Mouse (Mus musculus): Measurements from ENCODE around the gene Car10. TPM values are rescaled to one million over a fixed set of nuclear protein-coding genes. Genes with fewer than 3 reads are reported as not detected.

Gene Car10
- polyA plus RNA-seq, 1 experiment from 2014 or later = 0.04 TPM

- H3K9me3 ChIP-seq (ENCODE audit: control insufficient read depth, low read length) = no peaks in the 10 kb centered on the region
- no peak overlapping the region for H3K4me2 ChIP-seq (ENCODE audit: low read depth, low read length)
- WGBS = 74% methylated on average over 1 of the region's 1 CpGs
- H3K27me3 ChIP-seq (replicated peaks; ENCODE audit: control insufficient read depth, insufficient read depth, low read length) = no peaks in the 10 kb centered on the region
- no peak overlapping the region for H3K9ac ChIP-seq (ENCODE audit: low read depth, low read length)
- H3K36me3 ChIP-seq (ENCODE audit: control insufficient read depth, insufficient read depth, low read length) = no peaks in the 10 kb centered on the region
- H3K4me1 ChIP-seq (ENCODE audit: control insufficient read depth, insufficient read depth, low read length) = no peaks in the 10 kb centered on the region
- no peak overlapping the region for H3K4me3 ChIP-seq (ENCODE audit: low read length)
- ATAC-seq = no peak
- H3K27ac ChIP-seq (ENCODE audit: low read length) = no peak overlapping the region
Observed at GRCm38 (mm10) chr11:93603575-93603974, 505.7 kb downstream of the Car10 start.

GRCm38 (mm10) chr11:93607111-93607510 is 509.3 kb downstream of the Car10 start:
- Histone ChIP-seq H3K9ac (ENCODE audit: low read depth, low read length) (no peak overlapping the region), H3K9me3 (ENCODE audit: control insufficient read depth, low read length) (no peaks in the 10 kb centered on the region), H3K4me2 (ENCODE audit: low read depth, low read length) (no peak overlapping the region), H3K4me1 (ENCODE audit: control insufficient read depth, insufficient read depth, low read length) (no peaks in the 10 kb centered on the region), H3K36me3 (ENCODE audit: control insufficient read depth, insufficient read depth, low read length) (no peaks in the 10 kb centered on the region), H3K27me3 (replicated peaks; ENCODE audit: control insufficient read depth, insufficient read depth, low read length) (no peaks in the 10 kb centered on the region), H3K27ac (ENCODE audit: low read length) (no peak overlapping the region), H3K4me3 (ENCODE audit: low read length) (no peak overlapping the region)
- no peak for ATAC-seq
- 91% methylated on average over 1 of the region's 1 CpGs for WGBS

GRCm38 (mm10) chr11:93608716-93609115 is 510.9 kb downstream of the Car10 start:
- H3K9ac ChIP-seq (ENCODE audit: low read depth, low read length) = no peak overlapping the region
- H3K4me1 ChIP-seq (ENCODE audit: control insufficient read depth, insufficient read depth, low read length) = no peaks in the 10 kb centered on the region
- ATAC-seq = no peak
- H3K27ac ChIP-seq (ENCODE audit: low read length) = no peak overlapping the region
- no peak overlapping the region for H3K4me3 ChIP-seq (ENCODE audit: low read length)
- no peaks in the 10 kb centered on the region for H3K9me3 ChIP-seq (ENCODE audit: control insufficient read depth, low read length)
- H3K4me2 ChIP-seq (ENCODE audit: low read depth, low read length) = no peak overlapping the region
- no peaks in the 10 kb centered on the region for H3K36me3 ChIP-seq (ENCODE audit: control insufficient read depth, insufficient read depth, low read length)
- no peaks in the 10 kb centered on the region for H3K27me3 ChIP-seq (replicated peaks; ENCODE audit: control insufficient read depth, insufficient read depth, low read length)
- 60% methylated on average over 7 of the region's 7 CpGs for WGBS

DNA sequence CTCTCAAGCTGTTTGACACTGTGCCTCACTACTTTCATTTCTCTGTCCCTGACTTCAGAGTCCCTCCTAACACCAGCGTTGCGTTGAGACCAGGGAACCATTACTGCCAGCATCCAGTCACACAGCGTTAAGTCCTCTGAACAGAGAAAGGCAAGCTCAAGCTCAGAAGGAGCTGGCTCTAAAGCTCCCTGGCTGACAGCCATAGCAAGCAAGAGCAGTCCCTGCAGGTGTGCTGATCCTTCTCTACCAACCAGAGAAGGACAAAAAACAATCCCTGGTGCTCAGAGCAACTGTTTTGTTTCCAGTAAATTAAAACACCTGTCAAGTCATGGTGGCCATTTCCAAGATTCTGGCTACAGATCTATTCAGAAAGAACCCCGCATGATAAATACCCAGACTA is 514.2 kb downstream of the Car10 start:
- Histone ChIP-seq H3K4me3 (ENCODE audit: low read length) (no peak overlapping the region), H3K9me3 (ENCODE audit: control insufficient read depth, low read length) (no peaks in the 10 kb centered on the region), H3K36me3 (ENCODE audit: control insufficient read depth, insufficient read depth, low read length) (no peaks in the 10 kb centered on the region), H3K4me1 (ENCODE audit: control insufficient read depth, insufficient read depth, low read length) (no peaks in the 10 kb centered on the region), H3K27ac (ENCODE audit: low read length) (no peak overlapping the region), H3K4me2 (ENCODE audit: low read depth, low read length) (no peak overlapping the region), H3K27me3 (replicated peaks; ENCODE audit: control insufficient read depth, insufficient read depth, low read length) (no peaks in the 10 kb centered on the region), H3K9ac (ENCODE audit: low read depth, low read length) (no peak overlapping the region)
- 79% methylated on average over 4 of the region's 4 CpGs for WGBS
- no peak for ATAC-seq

DNA sequence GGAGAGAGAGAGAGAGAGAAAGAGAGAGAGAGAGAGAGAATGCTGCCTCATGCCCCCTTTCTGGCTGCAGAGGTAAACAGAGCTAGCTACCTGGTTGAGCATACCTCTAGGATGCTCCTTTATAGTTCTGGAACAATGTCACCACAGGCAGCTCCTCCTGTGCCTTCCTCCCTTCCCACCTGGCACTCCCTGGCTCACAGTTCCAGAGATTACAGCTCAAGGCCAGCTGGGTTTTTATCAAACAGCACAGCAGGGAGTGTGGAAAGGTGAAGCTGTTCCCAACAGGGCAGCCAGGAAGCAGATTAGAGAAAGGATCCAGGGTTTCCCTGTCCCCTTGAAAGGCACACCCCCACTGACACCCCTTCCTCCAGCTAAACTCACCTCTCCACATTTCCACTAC is 517.0 kb downstream of the Car10 start:
- H3K4me1 ChIP-seq (ENCODE audit: control insufficient read depth, insufficient read depth, low read length) = no peaks in the 10 kb centered on the region
- H3K27me3 ChIP-seq (replicated peaks; ENCODE audit: control insufficient read depth, insufficient read depth, low read length) = no peaks in the 10 kb centered on the region
- ATAC-seq = no peak
- no peak overlapping the region for H3K9ac ChIP-seq (ENCODE audit: low read depth, low read length)
- H3K4me3 ChIP-seq (ENCODE audit: low read length) = no peak overlapping the region
- no peak overlapping the region for H3K4me2 ChIP-seq (ENCODE audit: low read depth, low read length)
- H3K27ac ChIP-seq (ENCODE audit: low read length) = no peak overlapping the region
- no peaks in the 10 kb centered on the region for H3K36me3 ChIP-seq (ENCODE audit: control insufficient read depth, insufficient read depth, low read length)
- H3K9me3 ChIP-seq (ENCODE audit: control insufficient read depth, low read length) = no peaks in the 10 kb centered on the region

DNA sequence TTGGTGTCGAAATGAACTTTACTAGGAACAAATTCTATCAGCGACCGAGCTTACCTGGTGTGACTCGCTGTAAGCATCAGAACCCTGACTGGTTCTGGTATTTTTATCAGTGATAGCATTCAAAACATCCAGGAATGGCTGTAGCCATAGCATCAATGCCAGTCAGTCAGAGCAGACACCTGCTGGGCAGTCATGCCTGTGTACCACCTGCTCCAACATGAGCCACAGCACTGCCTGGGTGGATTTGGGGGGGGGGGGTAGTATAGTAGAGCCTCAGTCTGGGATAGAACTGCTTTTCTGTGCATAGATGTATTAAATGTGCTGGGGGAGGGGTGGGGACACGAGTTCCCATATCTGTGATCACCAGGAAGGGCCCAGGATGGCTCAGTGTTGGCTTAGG is 525.8 kb downstream of the Car10 start:
- ATAC-seq = no peak
- H3K4me1 ChIP-seq (ENCODE audit: control insufficient read depth, insufficient read depth, low read length) = no peaks in the 10 kb centered on the region
- H3K27ac ChIP-seq (ENCODE audit: low read length) = no peak overlapping the region
- 83% methylated on average over 5 of the region's 5 CpGs for whole genome bisulfite sequencing
- H3K9me3 ChIP-seq (ENCODE audit: control insufficient read depth, low read length) = no peaks in the 10 kb centered on the region
- H3K4me2 ChIP-seq (ENCODE audit: low read depth, low read length) = no peak overlapping the region
- no peaks in the 10 kb centered on the region for H3K27me3 ChIP-seq (replicated peaks; ENCODE audit: control insufficient read depth, insufficient read depth, low read length)
- H3K9ac ChIP-seq (ENCODE audit: low read depth, low read length) = no peak overlapping the region
- H3K4me3 ChIP-seq (ENCODE audit: low read length) = no peak overlapping the region
- no peaks in the 10 kb centered on the region for H3K36me3 ChIP-seq (ENCODE audit: control insufficient read depth, insufficient read depth, low read length)

DNA sequence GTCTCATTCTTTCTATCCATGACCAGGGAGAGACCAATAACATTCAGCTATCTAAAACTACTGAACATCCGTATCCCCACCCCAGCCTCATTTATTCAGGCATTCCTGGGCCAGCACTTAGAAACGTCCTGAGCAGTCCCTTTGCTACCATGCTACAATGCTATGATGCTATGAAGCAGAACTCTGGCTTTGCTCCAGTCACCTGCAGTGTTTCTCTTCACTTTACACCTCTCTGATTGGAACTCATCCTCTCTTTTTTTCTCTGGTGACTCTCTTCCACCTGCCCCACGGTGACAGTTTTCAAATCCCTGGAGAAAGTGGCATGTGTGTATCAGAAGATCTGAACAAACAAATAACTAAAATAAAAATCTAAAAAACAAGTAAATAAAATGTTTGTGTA is 541.6 kb downstream of the Car10 start:
- no peak for ATAC-seq
- Histone ChIP-seq H3K4me3 (ENCODE audit: low read length) (no peak overlapping the region), H3K27me3 (replicated peaks; ENCODE audit: control insufficient read depth, insufficient read depth, low read length) (no peaks in the 10 kb centered on the region), H3K4me1 (ENCODE audit: control insufficient read depth, insufficient read depth, low read length) (no peaks in the 10 kb centered on the region), H3K36me3 (ENCODE audit: control insufficient read depth, insufficient read depth, low read length) (no peaks in the 10 kb centered on the region), H3K9ac (ENCODE audit: low read depth, low read length) (no peak overlapping the region), H3K9me3 (ENCODE audit: control insufficient read depth, low read length) (no peaks in the 10 kb centered on the region), H3K27ac (ENCODE audit: low read length) (no peak overlapping the region), H3K4me2 (ENCODE audit: low read depth, low read length) (no peak overlapping the region)
- 74% methylated on average over 3 of the region's 3 CpGs for WGBS

GRCm38 (mm10) chr11:93640954-93641353 is 543.1 kb downstream of the Car10 start:
- no peak overlapping the region for H3K4me3 ChIP-seq (ENCODE audit: low read length)
- no peak overlapping the region for H3K9ac ChIP-seq (ENCODE audit: low read depth, low read length)
- H3K9me3 ChIP-seq (ENCODE audit: control insufficient read depth, low read length) = no peaks in the 10 kb centered on the region
- H3K4me2 ChIP-seq (ENCODE audit: low read depth, low read length) = no peak overlapping the region
- no peaks in the 10 kb centered on the region for H3K4me1 ChIP-seq (ENCODE audit: control insufficient read depth, insufficient read depth, low read length)
- 76% methylated on average over 5 of the region's 5 CpGs for WGBS
- no peak overlapping the region for H3K27ac ChIP-seq (ENCODE audit: low read length)
- no peaks in the 10 kb centered on the region for H3K36me3 ChIP-seq (ENCODE audit: control insufficient read depth, insufficient read depth, low read length)
- no peaks in the 10 kb centered on the region for H3K27me3 ChIP-seq (replicated peaks; ENCODE audit: control insufficient read depth, insufficient read depth, low read length)
- ATAC-seq = no peak

DNA sequence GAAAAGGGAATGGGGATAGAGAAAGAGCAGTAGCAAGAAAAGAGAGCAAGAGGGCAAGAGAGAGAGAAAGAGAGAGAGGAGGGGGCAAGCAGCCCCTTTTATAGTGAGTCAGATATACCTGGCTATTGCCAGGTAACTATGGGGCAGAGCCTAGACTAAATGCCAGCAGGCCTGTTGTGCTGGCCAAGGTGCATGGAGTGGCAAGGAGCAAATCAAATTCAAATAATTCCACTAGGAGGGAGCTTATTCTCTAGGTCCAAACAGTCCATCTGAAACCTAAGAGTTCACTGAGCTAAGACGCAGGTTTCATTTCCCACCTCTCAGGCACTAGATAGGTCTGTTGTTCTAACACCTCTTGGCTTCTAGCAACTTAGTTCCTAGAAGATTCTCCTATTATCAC is 544.5 kb downstream of the Car10 start:
- Histone ChIP-seq H3K9ac (ENCODE audit: low read depth, low read length) (no peak overlapping the region), H3K9me3 (ENCODE audit: control insufficient read depth, low read length) (no peaks in the 10 kb centered on the region), H3K27me3 (replicated peaks; ENCODE audit: control insufficient read depth, insufficient read depth, low read length) (no peaks in the 10 kb centered on the region), H3K27ac (ENCODE audit: low read length) (no peak overlapping the region), H3K36me3 (ENCODE audit: control insufficient read depth, insufficient read depth, low read length) (no peaks in the 10 kb centered on the region), H3K4me2 (ENCODE audit: low read depth, low read length) (no peak overlapping the region), H3K4me1 (ENCODE audit: control insufficient read depth, insufficient read depth, low read length) (no peaks in the 10 kb centered on the region), H3K4me3 (ENCODE audit: low read length) (no peak overlapping the region)
- ATAC-seq = no peak
- 100% methylated on average over 1 of the region's 1 CpGs for WGBS

DNA sequence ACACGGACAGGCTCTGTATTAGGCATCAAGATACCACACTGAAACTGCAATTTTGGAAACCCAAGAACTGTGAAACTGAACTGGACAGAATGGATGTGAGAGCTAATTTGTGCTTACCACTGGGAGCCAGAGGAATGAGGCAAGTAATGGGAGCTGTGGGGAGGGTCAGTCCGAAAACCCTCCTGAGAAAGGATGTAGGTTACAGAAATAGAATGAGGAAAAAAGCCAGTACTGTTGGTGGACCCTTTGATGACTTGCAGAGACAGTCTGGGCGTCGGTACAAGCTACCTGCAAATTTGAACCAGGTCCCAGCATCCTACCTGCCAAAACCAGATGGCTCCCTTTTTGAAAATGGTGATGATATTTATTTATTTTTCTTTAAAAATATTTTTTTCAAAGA is 545.2 kb downstream of the Car10 start:
- Histone ChIP-seq H3K27ac (ENCODE audit: low read length) (no peak overlapping the region), H3K4me2 (ENCODE audit: low read depth, low read length) (no peak overlapping the region), H3K36me3 (ENCODE audit: control insufficient read depth, insufficient read depth, low read length) (no peaks in the 10 kb centered on the region), H3K27me3 (replicated peaks; ENCODE audit: control insufficient read depth, insufficient read depth, low read length) (no peaks in the 10 kb centered on the region), H3K4me1 (ENCODE audit: control insufficient read depth, insufficient read depth, low read length) (no peaks in the 10 kb centered on the region), H3K9ac (ENCODE audit: low read depth, low read length) (no peak overlapping the region), H3K9me3 (ENCODE audit: control insufficient read depth, low read length) (no peaks in the 10 kb centered on the region), H3K4me3 (ENCODE audit: low read length) (no peak overlapping the region)
- ATAC-seq = no peak
- WGBS = 74% methylated on average over 4 of the region's 4 CpGs
